In the genomic region with DNA sequence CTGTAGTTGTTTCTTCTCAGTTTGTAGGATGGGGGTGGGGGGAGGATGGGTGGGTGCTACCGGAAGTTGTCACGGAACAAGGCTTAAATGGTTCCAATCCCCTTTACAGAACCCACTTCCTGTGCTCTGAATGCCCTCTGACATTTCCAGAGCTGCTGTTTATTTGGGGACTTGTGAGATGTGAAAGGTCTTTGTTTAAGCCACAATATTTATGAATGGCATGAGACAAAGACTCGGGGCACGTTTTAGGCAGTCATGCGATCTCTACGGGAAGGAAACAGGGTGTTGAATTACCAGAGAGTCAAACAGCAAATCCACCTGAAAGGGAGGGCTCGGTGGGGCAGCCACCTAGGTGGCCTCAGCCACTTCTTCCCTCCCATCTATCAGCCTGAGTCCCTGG, we compare ENCODE assay signal across 13 mouse cellular contexts. TPM values are rescaled to one million over a fixed set of nuclear protein-coding genes. Genes with fewer than 3 reads are reported as not detected.
DNase-seq lines count a peak whose midpoint lies in the region; ATAC-seq lines count a peak whose summit lies in the region.
"Had no signal": no experiment of that assay in that cellular context is flagged by ENCODE, and none has a peak within 500 bp of the region (broad histone marks: within the 10 kb centered on the region; RNA-seq: fewer than 3 reads in every experiment).

No protein-coding gene starts in this region.

- 10% methylated on average over 7 of the region's 7 CpGs for WGBS in limb, embryonic 13.5 days

- no peak overlapping the region for H3K4me3 ChIP-seq in limb, embryonic 13.5 days
- H3K4me3 ChIP-seq: embryonic facial prominence, embryonic 15.5 days; heart, embryonic 12.5 days; neural tube, embryonic 15.5 days had no signal

- ATAC-seq in limb, embryonic 13.5 days (ENCODE audit: low FRiP score, low read depth): no peak
- ATAC-seq: forebrain, postnatal 0 days had no signal

- peak; percentile 22 for DNase-seq in spleen, adult 12 weeks (ENCODE audit: low spot score)
- no peak for DNase-seq in spleen, postnatal 14 days (ENCODE audit: low spot score in 2 of 2)
- peak; percentile 27 for DNase-seq in embryo, embryonic 11 days
- DNase-seq in thymus, postnatal 25 days: peak; percentile 67
- DNase-seq in heart, adult 8-10 months (ENCODE audit: low spot score): no peak
- no peak for DNase-seq in cerebellum, adult 8-10 months
- no peak for DNase-seq in left cerebral cortex, postnatal 14 days (ENCODE audit: low spot score in 2 of 2)
- DNase-seq: forebrain, postnatal 0 days had no signal

- intact Hi-C loops in left cerebral cortex, postnatal 14 days (cut with DNase I): no loop called here

- H3K9ac ChIP-seq in limb, embryonic 13.5 days: no peak overlapping the region
- H3K9ac ChIP-seq: embryonic facial prominence, embryonic 15.5 days; forebrain, postnatal 0 days; heart, embryonic 12.5 days; hindbrain, embryonic 14.5 days; neural tube, embryonic 15.5 days had no signal

- no peaks in the 10 kb centered on the region for H3K27me3 ChIP-seq in limb, embryonic 13.5 days
- H3K27me3 ChIP-seq: embryonic facial prominence, embryonic 15.5 days; heart, embryonic 12.5 days; neural tube, embryonic 15.5 days had no signal

- peaks cover 16% of the 10 kb centered on the region for H3K4me1 ChIP-seq in limb, embryonic 13.5 days
- H3K4me1 ChIP-seq: heart, embryonic 12.5 days; neural tube, embryonic 15.5 days had no signal

- H3K27ac ChIP-seq in limb, embryonic 13.5 days: no peak overlapping the region
- H3K27ac ChIP-seq: embryonic facial prominence, embryonic 15.5 days; hindbrain, embryonic 14.5 days; neural tube, embryonic 15.5 days had no signal

- no peaks in the 10 kb centered on the region for H3K36me3 ChIP-seq in limb, embryonic 13.5 days
- H3K36me3 ChIP-seq: embryonic facial prominence, embryonic 15.5 days; heart, embryonic 12.5 days; neural tube, embryonic 15.5 days had no signal

- H3K9me3 ChIP-seq in limb, embryonic 13.5 days: no peaks in the 10 kb centered on the region
- H3K9me3 ChIP-seq: embryonic facial prominence, embryonic 15.5 days; heart, embryonic 12.5 days; neural tube, embryonic 15.5 days had no signal

- H3K4me2 ChIP-seq in limb, embryonic 13.5 days (replicated peaks): 0 out of 2 replicates have a peak overlapping the region, but pooled peaks have one; percentile 9
- H3K4me2 ChIP-seq: embryonic facial prominence, embryonic 15.5 days; heart, embryonic 12.5 days; hindbrain, embryonic 14.5 days; neural tube, embryonic 15.5 days had no signal

RNA-seq across cellular contexts. Expression of a gene that starts 46.6 kb away (rescaled TPM):
- polyA plus RNA-seq in limb, embryonic 13.5 days (2015; fragmentation: Nextera tagmentation; extraction: Ambion mirVana): 1.5 and 1.7 TPM in 2 replicates
- under 1 TPM in 2 of 4 experiments, not detected in 2; 0.16 to 0.23 TPM for total RNA-seq in heart, adult 8-10 months (2022)
- total RNA-seq in left cerebral cortex, postnatal 14 days (2021): 10 to 100 TPM; 17.1 to 21.4 TPM

Comparison
In these comparisons a context has a peak if more than half of its experiments do, and no peak if none do; other contexts are left out.
1. DNase-seq: peak in spleen, adult 12 weeks (single experiment), embryo, embryonic 11 days (single experiment) and thymus, postnatal 25 days (single experiment); none in spleen, postnatal 14 days (0 of 2), heart, adult 8-10 months (single experiment), cerebellum, adult 8-10 months (single experiment) and left cerebral cortex, postnatal 14 days (0 of 2).
2. RNA of a gene that starts 46.6 kb away (total RNA-seq): 17.1 to 21.4 TPM in left cerebral cortex, postnatal 14 days; 0.16 to 0.23 TPM in heart, adult 8-10 months; every median in the first group is over 10 times any median in the second.